Mouse (Mus musculus) B cell, adult 2 months (primary cell): ENCODE measurements around the gene Alyref.
A peak's percentile ranks its signal among the peaks of the same experiment; 100 is the strongest.

Experiments
- DNase-seq, 2 experiments: peaks; one replicate each; pipeline ENCODE4 v3.0.0; 2022

Alyref gene

GRCm38 (mm10) chr11:120598283-120598989, at the start of gene Alyref, which contains the start of gene Anapc11:
Gene Alyref, minus strand, starts transcription at chr11:120598365.
Gene Anapc11, plus strand, starts transcription at chr11:120598421.
- DNase-seq = peak; percentile 96 to 98

- no peak for DNase-seq
Measured at GRCm38 (mm10) chr11:120647047-120647830, 49.1 kb upstream of the Alyref start.

DNA sequence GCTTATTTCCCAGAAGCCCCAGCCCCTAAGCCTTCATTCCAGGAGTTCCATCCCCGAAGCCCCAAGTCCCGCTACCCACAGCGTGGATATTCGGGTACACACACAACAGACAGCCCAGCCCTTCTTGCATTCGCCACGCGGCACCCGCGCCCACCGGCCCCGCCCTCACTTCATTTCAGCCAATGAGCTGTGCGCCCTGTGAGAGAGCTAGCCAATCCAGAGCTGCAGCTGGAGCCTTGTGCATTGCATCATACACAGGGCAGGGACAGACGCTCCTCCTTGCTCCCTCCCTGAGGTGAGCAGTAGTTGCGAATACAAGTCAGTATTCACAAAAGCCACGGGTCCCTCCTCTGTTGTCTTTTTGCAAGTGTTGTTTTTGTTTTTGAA, 45.4 kb upstream of the Alyref start, which contains the start of gene Pycr1:
Gene Pycr1, minus strand, starts transcription at position 169 of the 387 bp plus-strand sequence.
- peak; percentile 91 to 92 for DNase-seq

GRCm38 (mm10) chr11:120642939-120643600, 44.9 kb upstream of the Alyref start:
- DNase-seq = peak in 1 of 2 experiments; percentile 39

DNA sequence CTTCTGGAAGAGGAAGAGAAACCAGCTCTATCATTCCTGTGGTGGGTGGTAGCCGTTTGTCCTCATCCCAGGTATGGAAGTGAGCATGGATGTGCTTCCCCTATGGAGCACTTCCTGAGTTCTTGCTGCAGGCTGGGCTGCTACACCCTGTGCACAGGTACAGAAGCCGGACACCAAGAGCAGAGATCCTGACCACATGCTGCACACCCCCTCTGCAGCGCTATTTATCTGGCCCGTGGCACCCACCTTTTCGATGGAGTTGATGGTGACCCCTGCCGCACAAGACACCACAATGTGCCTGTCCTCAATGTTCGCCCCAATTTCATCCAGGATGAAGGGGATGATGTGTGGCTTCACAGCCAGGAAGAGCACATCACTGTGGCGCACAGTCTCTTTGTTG, 43.7 kb upstream of the Alyref start:
- no peak for DNase-seq

DNA sequence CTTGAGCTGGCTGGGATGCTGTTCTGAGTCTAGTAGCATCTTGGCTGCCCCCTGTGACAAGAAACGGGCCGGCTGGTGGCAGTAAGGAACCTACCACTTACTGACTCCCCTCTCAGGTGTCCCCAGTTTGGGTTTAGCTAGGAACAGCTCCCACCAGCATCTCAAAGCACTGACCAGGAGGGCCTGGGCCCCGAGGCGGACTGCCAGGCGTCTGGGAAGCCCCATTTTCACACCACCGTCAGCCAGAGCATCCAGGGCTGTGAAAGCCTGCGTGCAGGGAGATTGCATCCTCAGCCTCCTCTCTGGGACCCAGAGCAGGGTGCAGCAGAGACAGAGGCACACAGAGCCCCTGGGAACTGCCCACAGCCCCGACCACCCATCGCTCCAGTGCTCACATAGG, 43.1 kb upstream of the Alyref start:
- DNase-seq = no peak

DNA sequence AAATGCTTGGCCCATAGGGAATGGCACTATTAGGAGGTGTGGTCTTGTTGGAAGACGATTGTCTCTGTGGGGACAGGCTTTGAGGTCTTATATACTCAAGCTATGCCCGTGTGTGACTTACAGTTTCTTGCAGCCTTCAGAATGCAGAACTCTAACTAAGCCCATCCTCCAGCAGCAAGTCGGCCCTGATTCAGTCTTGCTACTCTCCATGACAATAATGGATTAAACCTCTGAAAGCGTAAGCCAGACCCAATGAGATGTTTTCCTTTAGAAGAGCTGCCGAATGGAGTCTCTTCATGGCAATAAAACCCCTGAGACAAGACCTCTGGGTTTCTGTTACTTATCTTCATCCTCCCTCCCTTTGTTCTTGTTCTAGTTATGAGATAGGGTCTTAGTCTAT, 36.6 kb upstream of the Alyref start:
- no peak for DNase-seq

DNA sequence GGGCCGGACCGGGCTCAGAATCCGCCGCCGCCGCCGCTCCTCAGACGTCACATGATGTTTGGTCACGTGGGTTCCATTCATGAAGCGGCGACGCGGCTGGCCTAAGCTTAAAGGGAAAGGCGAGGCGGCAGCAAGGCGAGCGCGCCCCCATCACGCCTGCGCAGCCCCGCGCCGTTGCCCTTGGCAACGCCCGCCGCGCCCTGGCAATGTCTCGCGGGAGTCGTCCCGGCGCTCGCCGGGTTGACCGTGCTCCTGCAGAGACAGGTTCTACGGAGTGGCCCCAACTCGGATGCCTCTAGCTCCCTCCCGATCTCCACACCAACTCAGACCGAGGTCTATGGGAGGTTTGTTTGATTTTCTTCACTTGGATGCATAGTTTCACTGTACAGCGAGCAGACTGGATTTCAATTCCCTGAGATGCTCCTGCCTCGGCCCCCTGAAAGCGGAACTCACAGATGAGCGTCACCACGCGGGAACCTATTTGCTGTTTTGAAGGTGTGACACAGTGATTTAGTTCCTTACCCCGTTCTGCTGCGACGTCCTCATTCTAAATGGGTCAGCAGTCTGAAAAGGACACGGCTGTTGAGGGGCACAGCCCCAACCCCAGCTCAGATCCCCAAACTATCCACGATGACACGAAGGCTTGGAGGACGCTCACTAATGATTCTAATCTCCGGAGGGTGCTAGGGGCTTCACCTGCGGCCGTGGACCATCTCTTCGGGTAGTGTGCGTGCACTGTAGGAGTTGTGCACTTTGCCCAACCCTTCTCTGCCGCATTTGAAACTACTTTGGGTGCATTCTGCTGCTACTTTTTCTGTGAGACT, 35.6 kb upstream of the Alyref start, which contains the start of gene Mafg:
Gene Mafg, minus strand, starts transcription at position 81 of the 824 bp plus-strand sequence.
- DNase-seq = peak; percentile 88 to 90

GRCm38 (mm10) chr11:120632559-120633519, 34.7 kb upstream of the Alyref start:
- peak; percentile 65 to 66 for DNase-seq

- DNase-seq = no peak
Measured at GRCm38 (mm10) chr11:120631726-120632448, 33.7 kb upstream of the Alyref start.

- no peak for DNase-seq
Measured at GRCm38 (mm10) chr11:120630881-120631725, 32.9 kb upstream of the Alyref start.

- no peak for DNase-seq
Measured at GRCm38 (mm10) chr11:120630401-120630871, 32.3 kb upstream of the Alyref start.

- peak in 1 of 2 experiments; percentile 29 for DNase-seq
Measured at GRCm38 (mm10) chr11:120629911-120630310, 31.7 kb upstream of the Alyref start.

DNA sequence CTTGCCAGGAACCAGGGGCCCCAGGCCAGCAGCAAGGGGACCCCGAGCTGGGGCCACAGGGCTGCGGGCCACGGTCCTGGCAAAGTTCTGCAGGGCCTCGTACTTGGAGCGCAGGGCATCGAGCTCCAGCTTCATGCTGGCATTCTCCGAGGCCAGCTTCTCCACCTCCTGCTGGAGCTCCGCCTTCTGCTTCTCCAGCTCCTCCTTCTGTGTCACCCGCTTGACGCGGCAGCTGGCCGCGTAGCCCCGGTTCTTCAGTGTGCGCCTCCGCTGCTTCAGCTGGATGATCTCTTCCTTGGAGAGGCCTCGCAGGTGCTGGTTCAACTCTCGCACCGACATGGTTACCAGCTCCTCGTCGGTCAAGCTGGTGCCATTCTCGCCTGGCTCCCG, 31.2 kb upstream of the Alyref start:
- DNase-seq = peak; percentile 50 to 51

- no peak for DNase-seq
Measured at GRCm38 (mm10) chr11:120628601-120629340, 30.6 kb upstream of the Alyref start.

DNA sequence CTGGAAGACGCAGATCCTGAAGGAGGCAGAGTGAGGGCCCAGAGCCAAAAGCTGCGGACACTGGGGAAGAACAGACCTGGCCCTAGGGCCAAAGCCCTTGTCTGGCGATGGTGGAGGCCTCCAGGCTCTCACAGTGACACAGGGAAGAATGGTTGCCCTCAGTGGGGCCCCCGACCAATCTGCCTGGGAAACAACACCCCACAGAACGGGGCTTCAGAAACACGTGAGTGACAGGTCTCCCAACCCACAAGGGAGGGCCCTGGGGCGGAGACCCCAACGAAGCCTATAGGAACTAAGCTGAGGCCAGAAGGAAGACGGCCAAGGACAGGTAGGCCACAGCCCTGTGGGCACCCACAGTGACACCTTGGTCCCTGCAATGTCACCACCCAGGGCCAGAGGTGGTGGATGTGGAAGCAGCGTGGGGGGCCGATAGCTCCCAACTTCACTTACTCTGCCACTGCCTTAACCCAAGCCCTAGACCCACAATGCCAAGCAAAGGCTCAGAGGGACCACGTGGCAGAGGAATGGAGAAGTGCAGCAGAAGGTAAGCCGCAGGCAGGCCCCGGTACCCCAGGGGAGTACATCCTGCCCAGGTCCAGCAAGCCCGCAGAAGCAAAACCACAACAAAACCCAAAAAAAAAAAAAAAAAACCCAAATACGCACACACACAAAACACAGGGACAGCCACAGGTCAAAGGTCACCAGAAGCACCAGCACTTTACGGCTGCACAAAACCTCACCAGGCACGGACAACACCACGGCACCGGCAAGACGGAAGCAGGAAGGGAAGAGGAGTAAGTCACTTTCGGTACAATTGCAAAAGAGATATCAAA, 29.5 kb upstream of the Alyref start:
- DNase-seq = peak; percentile 80 to 84

DNA sequence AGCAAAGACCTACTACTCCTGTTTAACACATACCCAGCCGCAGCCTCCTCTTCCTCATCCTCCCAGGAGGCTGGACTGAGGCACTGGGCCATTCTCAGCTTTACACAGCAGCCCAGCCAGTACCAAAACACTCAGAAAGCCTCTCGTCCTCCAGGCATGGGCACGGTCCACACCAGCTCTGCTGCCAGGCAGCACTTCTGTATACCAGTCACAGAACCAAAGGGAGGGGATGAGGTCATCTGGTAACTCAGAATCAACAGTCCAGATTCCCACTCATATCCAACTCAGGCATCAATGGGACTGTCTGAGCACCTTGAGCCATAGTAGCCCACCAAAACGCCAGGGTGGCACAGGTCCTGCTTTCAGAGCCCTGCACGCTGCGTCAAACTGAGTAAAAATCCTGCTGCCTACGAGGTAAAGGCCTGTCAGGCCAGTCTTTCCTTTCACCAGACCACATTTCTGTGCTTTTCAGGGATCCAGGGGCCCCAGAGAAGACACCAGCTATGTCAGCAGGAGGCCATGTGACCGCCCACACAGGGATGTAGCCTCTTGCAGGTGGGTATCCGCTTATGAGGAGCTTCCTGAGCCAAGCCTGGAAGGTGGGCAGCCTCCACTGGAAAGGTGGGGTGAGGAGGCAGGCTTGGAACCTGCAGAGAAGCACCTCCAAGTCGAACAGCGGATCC, 28.8 kb upstream of the Alyref start:
- DNase-seq = no peak
